Mouse (Mus musculus): ENCODE measurements around the gene Crym. TPM values are rescaled to one million over a fixed set of nuclear protein-coding genes. Genes with fewer than 3 reads are reported as not detected.
A peak's percentile ranks its signal among the peaks of the same experiment; 100 is the strongest.

Crym gene
- polyA plus RNA-seq (2015; fragmentation: Nextera tagmentation; extraction: Ambion mirVana) = 44.5 and 44.6 TPM in 2 replicates

- Histone ChIP-seq H3K27ac (replicated peaks) (no peak within 1 kb of the TSS), H3K4me1 (peaks cover 6% of the 10 kb centered on the region; the same call in 1 of the 2 replicates), H3K27me3 (peaks cover 46% of the 10 kb centered on the region), H3K9me3 (no peaks in the 10 kb centered on the region), H3K4me2 (replicated peaks) (peak within 1 kb of the TSS; percentile 40), H3K9ac (replicated peaks) (0 out of 2 replicates have a peak within 1 kb of the TSS, but pooled peaks have one; percentile 7), H3K4me3 (peak within 1 kb of the TSS; percentile 31), H3K36me3 (no peaks in the 10 kb centered on the region)
- 3% methylated on average over 26 of the region's 26 CpGs for WGBS
- 0 out of 2 replicates have a peak, but pooled peaks have one; percentile 7 for ATAC-seq (replicated peaks)
Observed at GRCm38 (mm10) chr7:120201771-120202170, at the start of gene Crym. Crym (minus strand) TSS chr7:120202111.

GRCm38 (mm10) chr7:120241092-120241491, 39.2 kb upstream of the Crym start:
- H3K9me3 ChIP-seq = no peaks in the 10 kb centered on the region
- H3K9ac ChIP-seq (replicated peaks) = no peak overlapping the region
- no peak for ATAC-seq (replicated peaks)
- H3K4me2 ChIP-seq (replicated peaks) = no peak overlapping the region
- H3K36me3 ChIP-seq = no peaks in the 10 kb centered on the region
- no peaks in the 10 kb centered on the region for H3K4me1 ChIP-seq
- H3K27me3 ChIP-seq = no peaks in the 10 kb centered on the region
- no peak overlapping the region for H3K4me3 ChIP-seq
- no peak overlapping the region for H3K27ac ChIP-seq (replicated peaks)

GRCm38 (mm10) chr7:120228541-120228940, 26.6 kb upstream of the Crym start:
- Histone ChIP-seq H3K9ac (replicated peaks) (no peak overlapping the region), H3K9me3 (no peaks in the 10 kb centered on the region), H3K27ac (replicated peaks) (no peak overlapping the region), H3K36me3 (no peaks in the 10 kb centered on the region), H3K4me3 (no peak overlapping the region), H3K4me1 (0 out of 2 replicates have a peak, but pooled peaks cover 3% of the 10 kb centered on the region), H3K4me2 (replicated peaks) (no peak overlapping the region), H3K27me3 (no peaks in the 10 kb centered on the region)
- ATAC-seq (replicated peaks) = no peak

GRCm38 (mm10) chr7:120205989-120206388, 4.1 kb upstream of the Crym start:
- ATAC-seq (replicated peaks) = no peak
- Histone ChIP-seq H3K4me3 (no peak overlapping the region), H3K9ac (replicated peaks) (no peak overlapping the region), H3K4me2 (replicated peaks) (no peak overlapping the region), H3K9me3 (no peaks in the 10 kb centered on the region), H3K27me3 (peaks cover 26% of the 10 kb centered on the region), H3K27ac (replicated peaks) (no peak overlapping the region), H3K4me1 (peaks cover 6% of the 10 kb centered on the region; the same call in 1 of the 2 replicates), H3K36me3 (no peaks in the 10 kb centered on the region)
- 52% methylated on average over 9 of the region's 9 CpGs for WGBS

GRCm38 (mm10) chr7:120203789-120204188, 1.9 kb upstream of the Crym start, which contains the start of gene Abca14:
Abca14 (plus strand) TSS chr7:120203961.
- Histone ChIP-seq H3K36me3 (no peaks in the 10 kb centered on the region), H3K4me3 (no peak within 1 kb of the TSS), H3K27me3 (peaks cover 46% of the 10 kb centered on the region), H3K27ac (replicated peaks) (no peak within 1 kb of the TSS), H3K9me3 (no peaks in the 10 kb centered on the region), H3K9ac (replicated peaks) (no peak within 1 kb of the TSS), H3K4me2 (replicated peaks) (no peak within 1 kb of the TSS; the same call in 1 of the 2 replicates), H3K4me1 (peaks cover 6% of the 10 kb centered on the region; the same call in 1 of the 2 replicates)
- peak; percentile 81 for ATAC-seq (replicated peaks)
- WGBS = 4% methylated on average over 26 of the region's 26 CpGs

DNA sequence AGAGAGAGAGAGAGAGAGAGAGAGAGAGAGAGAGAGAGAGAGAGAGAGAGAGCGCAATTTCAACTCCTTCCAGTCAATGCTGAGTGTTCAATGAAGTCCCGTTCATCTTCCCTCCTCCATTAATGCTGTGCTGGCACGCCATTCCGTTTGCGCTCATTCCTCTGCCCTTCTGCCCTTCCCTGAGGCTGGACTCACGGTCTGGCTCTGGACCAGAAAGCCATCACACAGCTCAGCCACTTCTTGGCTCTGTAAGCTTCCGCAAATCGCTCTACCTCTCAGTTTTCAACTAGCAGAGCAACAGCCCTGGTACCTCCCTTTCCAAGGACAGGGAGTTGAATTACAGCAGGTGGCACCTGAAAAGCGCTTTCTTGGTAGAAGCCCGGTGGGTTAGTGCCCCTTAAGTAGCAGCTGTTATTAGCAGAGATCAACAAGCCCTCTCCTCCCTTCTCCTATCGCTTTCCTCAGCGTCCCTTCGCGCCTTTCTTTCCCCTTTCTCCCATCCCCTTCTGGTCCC, 623 bp downstream of the Crym start:
- peak overlapping the region; percentile 40 for H3K4me2 ChIP-seq (replicated peaks)
- no peaks in the 10 kb centered on the region for H3K9me3 ChIP-seq
- peaks cover 46% of the 10 kb centered on the region for H3K27me3 ChIP-seq
- H3K27ac ChIP-seq (replicated peaks) = no peak overlapping the region
- 1% methylated on average over 13 of the region's 14 CpGs for WGBS
- ATAC-seq (replicated peaks) = no peak
- no peaks in the 10 kb centered on the region for H3K36me3 ChIP-seq
- peak overlapping the region; percentile 31 for H3K4me3 ChIP-seq
- peaks cover 6% of the 10 kb centered on the region; the same call in 1 of the 2 replicates for H3K4me1 ChIP-seq
- H3K9ac ChIP-seq (replicated peaks) = 0 out of 2 replicates have a peak overlapping the region, but pooled peaks have one; percentile 7

DNA sequence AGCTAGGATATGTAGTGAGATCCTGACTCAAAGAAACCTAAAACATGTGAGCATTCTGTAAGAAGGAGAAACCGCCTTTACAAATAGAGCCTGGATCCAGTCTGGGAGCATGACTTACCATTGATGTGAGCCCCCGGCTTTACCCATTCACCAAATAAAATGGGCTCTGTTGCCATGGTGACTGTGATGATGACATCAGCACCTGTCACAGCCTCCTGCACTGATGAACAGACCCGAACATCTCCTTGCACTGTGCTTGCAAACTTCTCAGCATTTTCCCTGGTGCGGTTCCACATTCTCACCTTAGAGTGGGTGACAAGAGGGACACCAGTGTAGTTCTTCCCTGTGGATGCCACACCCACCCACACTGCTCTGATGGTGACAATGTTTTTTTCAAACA, 6.7 kb downstream of the Crym start:
- Histone ChIP-seq H3K4me3 (no peak overlapping the region), H3K4me2 (replicated peaks) (no peak overlapping the region), H3K4me1 (no peaks in the 10 kb centered on the region; the same call in 1 of the 2 replicates), H3K36me3 (no peaks in the 10 kb centered on the region), H3K27ac (replicated peaks) (no peak overlapping the region), H3K9me3 (no peaks in the 10 kb centered on the region), H3K9ac (replicated peaks) (no peak overlapping the region), H3K27me3 (peaks cover 12% of the 10 kb centered on the region)
- 38% methylated on average over 4 of the region's 4 CpGs for WGBS
- ATAC-seq (replicated peaks) = 0 out of 2 replicates have a peak, but pooled peaks have one; percentile 11

GRCm38 (mm10) chr7:120192816-120193215, 9.1 kb downstream of the Crym start:
- H3K4me3 ChIP-seq = no peak overlapping the region
- ATAC-seq (replicated peaks) = no peak
- no peaks in the 10 kb centered on the region for H3K27me3 ChIP-seq
- 87% methylated on average over 6 of the region's 6 CpGs for WGBS
- H3K9ac ChIP-seq (replicated peaks) = no peak overlapping the region
- H3K36me3 ChIP-seq = no peaks in the 10 kb centered on the region
- H3K4me1 ChIP-seq = peaks cover 7% of the 10 kb centered on the region; the same call in 1 of the 2 replicates
- H3K9me3 ChIP-seq = no peaks in the 10 kb centered on the region
- no peak overlapping the region for H3K27ac ChIP-seq (replicated peaks)
- no peak overlapping the region for H3K4me2 ChIP-seq (replicated peaks)

- Histone ChIP-seq H3K36me3 (no peaks in the 10 kb centered on the region), H3K9ac (replicated peaks) (no peak overlapping the region), H3K9me3 (no peaks in the 10 kb centered on the region), H3K4me2 (replicated peaks) (no peak overlapping the region), H3K4me1 (peaks cover 7% of the 10 kb centered on the region; the same call in 1 of the 2 replicates), H3K27me3 (no peaks in the 10 kb centered on the region), H3K27ac (replicated peaks) (no peak overlapping the region), H3K4me3 (no peak overlapping the region)
- no peak for ATAC-seq (replicated peaks)
- 57% methylated on average over 3 of the region's 3 CpGs for WGBS
Observed at GRCm38 (mm10) chr7:120192207-120192606, 9.7 kb downstream of the Crym start.

DNA sequence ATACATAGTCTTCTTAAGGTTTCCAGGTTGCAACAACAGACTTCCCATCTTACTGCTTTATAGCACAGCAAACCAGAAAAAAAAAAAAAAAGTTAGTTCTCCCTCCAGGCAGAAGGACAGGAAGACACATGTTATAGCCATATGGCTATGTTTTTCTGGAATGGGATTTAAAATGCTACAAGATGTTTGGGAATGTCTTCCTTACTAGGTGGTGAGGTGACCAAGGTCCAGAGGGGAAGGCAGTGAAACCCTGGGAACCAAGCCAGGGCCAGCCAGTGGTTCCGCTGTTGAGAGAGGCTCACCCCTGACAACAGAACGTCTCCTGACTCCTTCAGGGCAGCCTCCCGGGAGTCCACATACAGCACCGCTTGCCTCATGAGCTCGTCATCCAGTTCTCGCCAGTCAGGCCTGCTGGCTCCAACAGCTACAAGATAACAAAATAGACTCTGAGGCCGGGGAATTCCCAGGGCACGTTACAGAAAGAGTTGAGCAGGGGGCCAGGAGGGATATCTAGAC, 11.7 kb downstream of the Crym start:
- Histone ChIP-seq H3K4me3 (no peak overlapping the region), H3K9me3 (no peaks in the 10 kb centered on the region), H3K9ac (replicated peaks) (no peak overlapping the region), H3K36me3 (no peaks in the 10 kb centered on the region), H3K4me2 (replicated peaks) (no peak overlapping the region), H3K27ac (replicated peaks) (no peak overlapping the region), H3K4me1 (peaks cover 7% of the 10 kb centered on the region; the same call in 1 of the 2 replicates), H3K27me3 (no peaks in the 10 kb centered on the region)
- 64% methylated on average over 8 of the region's 8 CpGs for whole genome bisulfite sequencing
- ATAC-seq (replicated peaks) = no peak; the same call in 1 of the 2 replicates

- Histone ChIP-seq H3K4me2 (replicated peaks) (no peak overlapping the region), H3K27me3 (no peaks in the 10 kb centered on the region), H3K4me1 (0 out of 2 replicates have a peak, but pooled peaks cover 7% of the 10 kb centered on the region), H3K4me3 (no peak overlapping the region), H3K9ac (replicated peaks) (no peak overlapping the region), H3K27ac (replicated peaks) (no peak overlapping the region), H3K9me3 (no peaks in the 10 kb centered on the region), H3K36me3 (no peaks in the 10 kb centered on the region)
- no peak for ATAC-seq (replicated peaks)
- whole genome bisulfite sequencing = 69% methylated on average over 8 of the region's 8 CpGs
Observed at GRCm38 (mm10) chr7:120189369-120190149, 12.4 kb downstream of the Crym start.

DNA sequence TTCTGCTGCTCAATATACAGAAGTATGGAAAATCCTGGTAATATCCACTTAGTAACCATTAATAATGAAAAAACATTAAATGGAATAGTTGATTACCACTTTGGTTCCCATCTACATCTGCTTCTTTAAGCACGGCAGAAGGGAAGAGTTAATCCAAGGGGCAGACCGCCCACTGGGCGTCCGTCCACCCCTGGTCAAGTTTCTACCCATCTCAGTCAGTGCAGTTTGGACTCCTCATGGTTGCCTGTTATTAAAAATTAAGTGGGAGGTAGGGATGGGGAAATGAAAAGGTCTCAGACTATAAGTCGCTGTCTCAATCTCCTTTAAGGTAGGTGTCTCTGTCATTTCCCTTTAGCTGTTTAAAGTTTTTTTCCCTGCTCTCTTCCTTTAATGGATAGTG, 13.0 kb downstream of the Crym start:
- Histone ChIP-seq H3K27ac (replicated peaks) (no peak overlapping the region), H3K4me1 (0 out of 2 replicates have a peak, but pooled peaks cover 7% of the 10 kb centered on the region), H3K4me3 (no peak overlapping the region), H3K4me2 (replicated peaks) (no peak overlapping the region), H3K27me3 (no peaks in the 10 kb centered on the region), H3K9me3 (no peaks in the 10 kb centered on the region), H3K36me3 (no peaks in the 10 kb centered on the region), H3K9ac (replicated peaks) (no peak overlapping the region)
- no peak for ATAC-seq (replicated peaks)
- 85% methylated on average over 5 of the region's 5 CpGs for WGBS
